Mouse (Mus musculus) ovary, adult 10 weeks (tissue): ENCODE results near the gene Gm45140. TPM values are rescaled to one million over a fixed set of nuclear protein-coding genes. Genes with fewer than 3 reads are reported as not detected.

Experiments
- polyA plus RNA-seq: library from polyadenylated mRNA; stranded (reverse); fragments of 350-450 nt; fragmentation: Illumina TruSeq; extraction: RNeasy Lipid Tissue Mini Kit (QIAGEN cat#74804); gene quantifications from one replicate; pipeline ENCODE4 v1.2.3, GENCODE M21; 2014

Gm45140 gene
- not detected for polyA plus RNA-seq

DNA sequence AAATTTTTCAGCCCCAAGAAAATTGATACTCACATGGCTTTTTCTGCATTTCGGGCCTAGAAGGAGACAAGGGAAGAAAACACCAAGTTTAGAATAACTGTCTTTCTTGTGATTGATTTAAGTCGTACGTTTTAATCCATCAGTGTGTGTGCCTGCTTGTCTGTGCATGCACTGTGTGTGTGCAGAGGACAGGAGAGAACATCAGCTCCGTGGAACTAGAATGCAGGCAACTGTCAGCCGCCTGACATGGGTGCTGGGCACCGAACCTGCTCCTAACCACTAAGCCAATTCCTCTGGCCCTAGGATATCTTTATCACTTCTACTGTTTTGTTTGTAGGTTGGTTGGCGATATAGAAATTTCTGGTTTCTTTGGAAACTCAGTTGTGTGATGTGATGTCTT lies at the start of gene Gm45140:
Gene Gm45140 (minus strand): TSS at position 101 of the 400 bp plus-strand sequence.

DNA sequence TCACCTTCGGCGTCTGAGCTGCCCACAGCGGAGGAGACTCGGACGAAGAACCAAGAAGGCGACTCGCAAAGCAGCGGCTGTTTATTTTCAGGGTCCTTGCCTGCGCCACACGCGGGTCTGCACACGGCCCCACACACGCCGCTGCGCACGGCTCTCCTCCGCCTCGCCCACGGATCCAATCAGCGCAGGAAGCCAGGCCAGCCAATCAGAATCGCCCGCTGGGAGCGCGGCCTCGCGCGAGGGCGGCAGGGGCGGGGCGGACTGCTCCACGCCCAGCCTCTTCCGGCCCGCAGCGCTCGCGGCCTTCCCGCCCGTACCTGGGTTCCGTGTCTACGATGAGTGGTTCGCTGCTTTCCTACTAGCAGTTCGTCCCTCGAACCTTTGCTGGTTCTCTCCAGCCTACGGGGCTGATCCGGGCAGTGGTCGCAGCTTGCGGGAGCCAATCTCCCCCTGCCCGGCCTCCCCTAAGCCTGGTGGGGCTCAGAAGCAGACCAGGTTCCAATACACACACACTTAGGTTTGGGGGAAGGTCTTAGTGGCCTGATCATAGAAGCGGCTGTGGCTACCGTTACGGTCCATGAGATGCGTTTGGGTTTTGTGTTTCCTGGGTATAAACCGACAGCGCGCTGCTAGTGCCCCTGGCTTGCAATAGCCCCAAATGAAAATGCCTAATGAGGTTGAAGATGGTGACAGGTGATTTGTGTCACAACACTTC lies 15.5 kb upstream of the Gm45140 start, which contains the start of gene Cnbp:
Gene Cnbp (minus strand): TSS at position 207 of the 715 bp plus-strand sequence.

DNA sequence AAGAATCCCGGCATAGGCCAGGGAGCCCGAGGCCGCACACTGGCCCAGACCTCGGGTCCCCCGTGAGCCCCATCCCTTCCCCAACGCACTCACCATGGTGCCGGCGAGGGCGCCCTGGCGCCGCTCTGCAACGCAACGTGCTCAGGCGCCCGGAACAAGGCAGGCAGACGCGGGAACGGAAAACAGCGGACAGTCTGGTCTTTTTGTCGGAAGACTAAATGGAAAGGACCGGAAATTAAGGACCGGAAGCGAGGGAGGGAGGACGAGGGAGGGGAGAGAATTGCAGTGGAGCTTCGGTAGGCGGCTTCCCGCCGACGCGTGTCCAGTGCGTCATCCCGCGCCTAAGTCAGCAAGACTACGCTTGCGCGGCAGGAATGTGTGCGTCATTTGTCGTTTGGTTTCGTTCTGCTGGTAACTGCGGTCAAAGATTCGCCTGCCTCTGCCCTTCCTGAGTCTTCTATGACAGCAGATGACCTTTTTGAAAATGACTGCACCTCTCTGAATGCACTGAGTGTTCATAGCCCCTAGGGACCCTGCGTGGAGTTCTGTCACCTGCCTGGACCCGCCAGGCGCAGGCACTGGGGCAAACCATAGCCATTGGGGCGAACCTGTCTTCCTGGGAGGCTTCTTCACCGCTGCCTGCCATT lies 3.1 kb upstream of the Gm45140 start, which contains the start of gene Isy1:
Gene Isy1 (minus strand): TSS at position 248 of the 647 bp plus-strand sequence.

DNA sequence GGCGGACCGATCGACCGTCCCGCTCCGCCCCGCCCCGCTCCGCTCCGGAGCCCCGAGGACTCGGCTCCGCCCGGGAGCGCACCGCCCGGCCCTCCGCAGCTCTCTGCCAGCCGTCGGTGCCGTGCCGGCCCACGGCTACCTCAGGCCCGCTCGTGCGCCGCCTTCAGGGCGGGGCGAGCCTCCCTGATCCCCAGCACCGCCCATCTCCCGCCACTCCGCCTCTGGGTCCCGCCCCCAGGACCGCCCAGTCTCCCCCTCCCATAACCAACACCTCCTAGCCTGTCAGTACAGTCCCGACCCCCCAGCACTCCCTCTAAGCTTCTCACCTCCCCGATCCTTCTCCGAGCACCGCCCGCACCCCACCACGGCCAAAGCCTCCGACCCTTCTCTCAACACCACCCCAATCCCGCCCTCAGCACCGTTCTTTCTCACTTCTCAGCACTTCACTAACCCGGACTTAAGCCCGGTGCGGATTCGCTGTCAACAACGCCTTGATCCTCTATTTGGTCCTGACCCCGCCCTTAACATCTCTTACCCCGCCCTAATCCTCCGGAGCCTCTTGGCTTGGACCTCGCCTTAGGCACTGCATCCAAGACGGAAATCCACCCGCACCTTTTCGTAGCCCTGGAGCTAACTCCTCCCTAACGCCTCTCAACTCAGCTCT lies 23.8 kb downstream of the Gm45140 start, which contains the start of gene Rab43:
Gene Rab43 (minus strand): TSS at position 490 of the 664 bp plus-strand sequence.

DNA sequence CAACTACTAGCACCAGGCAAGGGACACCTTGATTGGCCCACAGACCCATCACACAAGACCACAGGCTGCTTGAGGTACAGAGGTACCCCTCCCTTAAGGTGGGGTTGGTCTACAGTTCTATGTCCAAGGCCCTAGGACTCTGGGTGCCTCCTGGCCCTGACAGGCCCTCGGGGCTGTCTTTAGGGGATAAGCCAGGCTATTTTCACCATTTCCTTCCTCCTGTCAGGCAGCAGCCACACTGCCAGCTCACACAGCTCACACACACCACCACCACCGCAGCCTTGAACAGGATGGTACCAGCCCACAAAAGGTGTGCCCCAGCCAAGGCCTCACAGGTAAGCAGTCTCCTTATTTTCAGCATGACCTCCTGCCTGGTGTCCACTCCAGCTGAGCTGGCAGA lies 57.8 kb downstream of the Gm45140 start, which contains the start of gene Gp9:
Gene Gp9 (plus strand): TSS at position 231 of the 400 bp plus-strand sequence.

Other genes with a start within 250 kb of the Gm45140 start
- gene Prokr1, start 245.1 kb downstream of the Gm45140 start, polyA plus RNA-seq: 1.7 TPM
- 15.9 TPM for gene Aplf, start 163.6 kb downstream of the Gm45140 start, polyA plus RNA-seq
- gene Efcc1, start 104.9 kb downstream of the Gm45140 start, polyA plus RNA-seq: not detected
- not detected for gene Gp9, start 57.7 kb downstream of the Gm45140 start, polyA plus RNA-seq
- 8.1 TPM for gene Rab43, start 23.6 kb downstream of the Gm45140 start, polyA plus RNA-seq
- gene Isy1, start 3.0 kb upstream of the Gm45140 start, polyA plus RNA-seq: 30.8 TPM
- 1,095 TPM for gene Cnbp, start 15.3 kb upstream of the Gm45140 start, polyA plus RNA-seq
- gene Copg1, start 52.0 kb upstream of the Gm45140 start, polyA plus RNA-seq: 30.0 TPM
- 11.7 TPM for gene Hmces, start 78.1 kb upstream of the Gm45140 start, polyA plus RNA-seq
- not detected for gene H1fx, start 145.8 kb upstream of the Gm45140 start, polyA plus RNA-seq
- 337 TPM for gene Rab7, start 209.5 kb upstream of the Gm45140 start, polyA plus RNA-seq
- gene Rpn1, start 248.7 kb upstream of the Gm45140 start, polyA plus RNA-seq: 232 TPM